Mouse (Mus musculus): ENCODE measurements at regions not wholly inside any gene's neighbourhood (a gene's known extent, or its start where the extent isn't known, plus 50 kb on each side); places are given as distances from the start of the nearest gene placed in this dataset.

GRCm38 (mm10) chr19:54244176-54244575 lies 200.2 kb downstream of the Adra2a start:
- DNase-seq (ENCODE audit: extremely low read depth, low read depth) = no peak

GRCm38 (mm10) chr19:54248256-54248936 lies 204.4 kb downstream of the Adra2a start:
- DNase-seq (ENCODE audit: extremely low read depth, low read depth) = peak; percentile 25

DNA sequence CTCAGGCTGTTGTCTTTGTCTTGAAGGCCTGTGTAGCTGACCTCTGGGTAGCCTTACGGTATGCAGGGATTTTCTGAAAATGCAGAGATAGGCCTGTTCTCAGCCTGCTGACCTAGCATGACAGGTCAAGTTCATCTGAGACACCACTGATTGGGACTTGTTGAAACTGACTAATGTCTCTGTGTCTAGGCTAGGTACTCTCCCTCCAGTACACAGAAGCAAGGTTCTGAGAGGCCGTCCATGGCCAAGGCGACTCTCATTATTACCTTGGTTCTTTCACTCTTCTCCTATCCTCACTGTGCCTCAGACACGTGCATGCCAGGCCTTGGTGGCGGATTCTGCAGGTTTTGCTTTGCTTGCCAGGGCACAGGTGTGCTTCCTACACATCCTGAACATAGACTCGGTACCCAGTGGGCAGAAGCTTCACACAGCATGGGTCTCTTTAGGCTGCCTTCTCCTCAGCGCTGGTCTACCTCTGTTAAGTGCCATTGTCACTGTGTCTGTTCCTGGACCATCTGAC lies 208.3 kb downstream of the Adra2a start:
- DNase-seq (ENCODE audit: extremely low read depth, low read depth) = no peak

DNA sequence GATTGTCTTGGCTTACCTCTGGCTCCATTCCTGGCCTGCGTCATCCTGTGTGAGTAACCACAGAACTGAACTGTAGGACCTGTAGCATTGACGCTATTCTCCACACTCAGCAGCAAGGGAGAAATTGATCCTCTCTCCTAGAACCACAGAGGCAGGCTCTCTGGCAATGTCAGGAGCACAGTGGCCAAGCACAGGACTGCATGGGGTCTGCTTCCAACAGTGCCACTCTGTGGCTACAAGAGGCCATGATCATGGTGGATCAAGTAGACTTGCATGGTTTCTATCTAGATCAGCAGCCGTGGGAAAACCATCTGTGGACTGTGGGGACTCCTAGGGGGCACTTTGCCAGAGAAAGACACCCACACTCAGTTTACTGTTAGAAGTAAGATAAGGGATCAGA lies 213.9 kb downstream of the Adra2a start:
- DNase-seq (ENCODE audit: extremely low read depth, low read depth) = no peak

DNA sequence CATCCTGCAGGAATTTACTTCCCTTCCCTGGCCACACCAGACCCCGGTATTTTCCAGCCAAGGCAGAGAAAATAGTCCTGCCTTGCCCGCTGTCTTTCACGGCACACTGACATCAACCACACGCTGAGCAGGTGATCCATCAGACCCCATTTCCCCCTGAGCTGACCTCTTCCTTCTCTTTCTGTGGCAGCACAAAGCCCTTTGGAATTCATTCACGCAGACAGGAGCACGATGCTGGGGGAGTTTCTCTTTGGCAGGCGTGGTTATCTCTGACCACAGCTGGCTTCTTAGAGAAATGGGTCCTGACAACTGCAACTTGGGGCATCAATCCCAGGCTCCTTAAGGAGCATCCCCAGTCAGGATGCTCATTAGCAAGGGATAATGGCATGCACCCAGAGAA lies 215.2 kb downstream of the Adra2a start:
- DNase-seq (ENCODE audit: extremely low read depth, low read depth) = no peak

- DNase-seq (ENCODE audit: extremely low read depth, low read depth) = no peak
Measured at GRCm38 (mm10) chr19:54277368-54277767, 233.4 kb downstream of the Adra2a start.

DNA sequence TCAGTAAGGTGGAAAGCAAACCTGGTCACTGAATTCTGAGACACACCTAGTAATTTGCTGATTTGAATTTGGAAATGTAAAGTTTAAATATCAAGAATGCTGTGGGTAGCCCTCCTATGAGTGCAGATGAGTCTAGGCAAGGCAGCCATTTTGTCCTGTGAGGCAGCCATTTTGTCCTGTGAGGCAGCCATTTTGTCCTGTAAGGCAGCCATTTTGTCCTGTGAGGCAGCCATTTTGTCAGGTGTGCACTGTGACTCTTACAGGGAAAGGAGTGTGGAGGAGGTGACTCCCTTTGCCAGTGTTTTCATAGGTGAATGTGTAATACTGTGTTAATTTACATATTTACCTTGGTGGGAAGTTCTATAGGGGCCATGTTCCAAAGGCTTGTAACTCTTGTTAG lies 241.5 kb downstream of the Adra2a start:
- DNase-seq (ENCODE audit: extremely low read depth, low read depth) = no peak

- no peak for DNase-seq (ENCODE audit: extremely low read depth, low read depth)
Measured at GRCm38 (mm10) chr19:54297663-54298388, 253.9 kb downstream of the Adra2a start.

DNA sequence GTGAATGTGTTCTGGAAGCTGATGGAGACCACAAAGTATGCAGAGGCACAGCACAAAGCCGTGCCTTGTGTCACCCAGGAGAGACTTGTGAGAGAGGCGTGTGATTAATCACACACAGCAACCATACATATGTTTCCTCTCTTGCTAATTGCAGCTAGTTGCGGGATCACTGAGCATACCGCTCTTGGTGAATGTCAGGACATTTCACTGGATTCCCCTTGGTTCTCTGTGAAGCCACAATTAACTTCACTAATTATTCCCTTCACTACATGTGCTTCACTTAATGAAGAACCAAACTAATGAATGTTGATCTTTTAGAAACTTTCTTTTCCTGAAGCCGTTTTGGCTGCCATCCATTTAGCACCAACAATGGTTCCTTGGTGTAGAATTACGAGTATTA lies 267.3 kb downstream of the Adra2a start:
- no peak for DNase-seq (ENCODE audit: extremely low read depth, low read depth)

DNA sequence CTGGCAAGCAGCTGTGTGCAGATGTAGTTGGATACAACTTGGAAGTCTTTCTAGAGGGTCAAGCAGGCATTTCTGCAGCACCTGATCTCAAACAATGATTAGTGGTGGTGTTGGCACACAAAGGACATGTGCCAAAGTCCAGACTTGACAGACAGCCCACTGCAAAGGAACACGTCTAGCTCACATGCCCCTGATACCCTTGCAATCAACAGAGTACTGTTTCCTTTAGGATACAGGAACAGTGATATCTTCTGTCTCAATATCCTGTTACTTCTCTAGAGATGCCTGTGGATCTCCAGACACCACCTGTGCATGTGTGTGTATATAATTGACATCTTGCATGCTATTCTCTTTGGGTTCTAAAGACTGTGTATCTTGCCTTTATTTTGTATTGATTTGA lies 267.8 kb downstream of the Adra2a start:
- no peak for DNase-seq (ENCODE audit: extremely low read depth, low read depth)

DNA sequence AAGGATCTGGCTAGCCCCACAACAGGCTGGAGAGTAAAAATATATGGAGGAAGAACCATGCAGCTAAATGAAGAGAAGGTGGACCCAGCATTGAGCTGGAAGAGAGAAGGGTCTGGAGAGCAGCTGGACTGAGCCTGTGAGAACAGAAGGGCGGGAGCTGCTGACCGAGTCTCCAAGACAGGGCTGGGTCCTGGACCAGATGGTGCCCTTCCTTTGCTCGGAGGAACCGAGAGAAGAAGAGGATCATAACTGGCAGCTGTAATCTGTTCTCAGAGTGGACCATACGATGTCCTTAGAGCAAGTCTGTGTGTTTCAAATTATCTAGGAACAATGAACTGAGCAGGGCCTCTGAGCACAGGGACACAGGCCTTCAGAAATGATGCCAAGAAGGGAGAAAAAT lies 279.3 kb downstream of the Adra2a start:
- DNase-seq (ENCODE audit: extremely low read depth, low read depth) = no peak

GRCm38 (mm10) chr19:54324991-54325390 lies 281.0 kb downstream of the Adra2a start:
- peak; percentile 2 for DNase-seq (ENCODE audit: extremely low read depth, low read depth)

GRCm38 (mm10) chr19:54332140-54332539 lies 288.2 kb downstream of the Adra2a start:
- DNase-seq (ENCODE audit: extremely low read depth, low read depth) = no peak

GRCm38 (mm10) chr19:54340778-54341291 lies 296.9 kb downstream of the Adra2a start:
- no peak for DNase-seq (ENCODE audit: extremely low read depth, low read depth)

- DNase-seq (ENCODE audit: extremely low read depth, low read depth) = no peak
Measured at GRCm38 (mm10) chr19:54359731-54360130, 315.8 kb downstream of the Adra2a start.

DNA sequence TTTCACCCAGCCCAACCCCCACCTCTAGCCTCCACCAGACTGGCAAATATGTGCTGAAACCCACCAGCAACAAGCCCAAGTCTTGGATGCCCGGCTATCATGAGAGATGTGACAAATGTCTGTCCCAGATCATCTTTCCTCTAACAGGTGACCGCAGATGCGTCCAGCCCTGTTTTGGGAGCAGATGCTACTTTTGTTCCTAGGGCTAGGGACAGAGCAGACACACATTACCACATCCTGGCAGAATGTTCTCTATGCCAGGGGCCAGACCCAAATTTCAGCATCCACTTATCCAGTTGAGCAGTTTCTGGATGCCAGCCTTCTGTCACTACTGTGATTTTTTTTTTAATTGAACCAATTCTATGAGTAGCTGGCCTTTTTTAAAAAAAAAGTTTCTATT lies 316.7 kb downstream of the Adra2a start:
- no peak for DNase-seq (ENCODE audit: extremely low read depth, low read depth)

- DNase-seq (ENCODE audit: extremely low read depth, low read depth) = no peak
Measured at GRCm38 (mm10) chr19:54385101-54385500, 341.1 kb downstream of the Adra2a start.

GRCm38 (mm10) chr19:54391406-54391805 lies 347.5 kb downstream of the Adra2a start:
- DNase-seq (ENCODE audit: extremely low read depth, low read depth) = no peak

GRCm38 (mm10) chr19:54399651-54400050 lies 355.7 kb downstream of the Adra2a start:
- DNase-seq (ENCODE audit: extremely low read depth, low read depth) = no peak

- DNase-seq (ENCODE audit: extremely low read depth, low read depth) = no peak
Measured at GRCm38 (mm10) chr19:54407904-54408303, 364.0 kb downstream of the Adra2a start.

DNA sequence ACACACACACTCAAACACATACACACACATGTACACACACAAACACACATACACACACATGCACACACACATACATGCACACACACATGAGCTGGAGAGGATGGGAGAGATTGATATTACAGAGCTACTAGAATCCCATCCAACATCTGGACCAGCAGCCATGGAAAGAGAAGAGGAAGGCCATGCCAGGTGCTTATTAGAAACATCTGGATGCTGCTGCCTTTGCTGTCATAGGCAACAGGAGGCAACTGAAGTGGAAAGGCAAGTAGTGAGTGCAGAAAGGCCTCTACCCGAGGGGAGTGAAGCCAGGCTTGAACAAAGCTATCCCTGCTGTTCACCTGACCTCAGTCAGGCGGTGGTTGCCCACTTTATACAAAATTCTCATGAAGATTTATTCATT lies 385.1 kb downstream of the Adra2a start:
- DNase-seq (ENCODE audit: extremely low read depth, low read depth) = no peak

DNA sequence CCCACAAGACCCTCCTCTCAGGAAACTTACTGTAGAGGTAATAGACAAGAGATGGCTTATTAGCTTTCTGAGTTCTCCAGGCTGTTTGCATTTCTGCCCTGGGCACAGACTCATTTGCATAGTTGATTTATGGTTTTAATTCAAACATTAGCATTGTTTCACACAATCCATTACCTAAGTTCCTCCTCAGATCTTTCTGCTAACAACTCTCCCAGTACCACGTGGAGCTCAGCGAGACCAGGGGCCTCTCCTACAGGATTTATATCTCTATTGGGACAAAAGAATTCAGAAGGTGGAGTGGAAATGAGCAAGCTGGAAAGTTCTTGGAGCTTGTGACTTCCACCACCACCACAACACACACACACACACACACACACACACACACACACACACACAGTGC lies 396.8 kb downstream of the Adra2a start:
- no peak for DNase-seq (ENCODE audit: extremely low read depth, low read depth)
